Mouse (Mus musculus) CH12.LX (cell line): ENCODE measurements around the gene Sun1.

ENCODE experiments used
- CHD1 ChIP-seq: IDR thresholded peaks from 2 replicates; pipeline ENCODE4 v1.6.1; 2012; ENCODE audit warnings: low read depth, low read length, improper control_type of control experiment, inconsistent platforms
- CTCF ChIP-seq, 2 experiments: IDR thresholded peaks in 1 of 2; conservative IDR thresholded peaks in 1 of 2; 2 replicates each; pipeline ENCODE4 v1.5.1; 2011 to 2012; ENCODE audit warnings: low read depth in 2 of 2, low read length in 2 of 2, improper control_type of control experiment in 1 of 2, inconsistent platforms in 1 of 2, mild to moderate bottlenecking in 1 of 2, moderate library complexity in 1 of 2
- SIN3A ChIP-seq: IDR thresholded peaks from 2 replicates; pipeline ENCODE4 v1.6.1; 2012; ENCODE audit warnings: low read length, improper control_type of control experiment, inconsistent platforms
- ZC3H11A ChIP-seq: IDR thresholded peaks from 2 replicates; pipeline ENCODE4 v1.6.1; 2012; ENCODE audit warnings: low read depth, mild to moderate bottlenecking, inconsistent platforms, low read length, improper control_type of control experiment
- ZNF384 ChIP-seq: IDR thresholded peaks from 2 replicates; pipeline ENCODE4 v1.6.1; 2012; ENCODE audit warnings: low read depth, low read length, improper control_type of control experiment, inconsistent platforms

GRCm38 (mm10) chr5:139184897-139185296, 15.5 kb upstream of the Sun1 start:
- TF ChIP-seq CTCF (conservative IDR thresholded peaks at IDR 0.05 in 1 of 2, IDR thresholded peaks at IDR 0.05 in 1 of 2; ENCODE audit: low read depth in 2 of 2, low read length in 2 of 2) (no peak), SIN3A (no peak), CHD1 (no peak), ZC3H11A (no peak), ZNF384 (no peak)
